Mouse (Mus musculus) MN1 (cell line): ENCODE data around the gene Zfp958.
"Not testable (repeated sequence)": the region's sequence is repeated elsewhere in the genome, so short reads cannot be mapped to it uniquely, and the experiment has no call there.

Experiments
- DNase-seq: peaks from one replicate; pipeline ENCODE4 v3.0.0-alpha.2; 2016; ENCODE audit warnings: low spot score

The Zfp958 gene

GRCm38 (mm10) chr8:4612932-4613853, at the start of gene Zfp958:
Zfp958 (plus strand) TSS chr8:4613167.
- peak; percentile 100 for DNase-seq

DNA sequence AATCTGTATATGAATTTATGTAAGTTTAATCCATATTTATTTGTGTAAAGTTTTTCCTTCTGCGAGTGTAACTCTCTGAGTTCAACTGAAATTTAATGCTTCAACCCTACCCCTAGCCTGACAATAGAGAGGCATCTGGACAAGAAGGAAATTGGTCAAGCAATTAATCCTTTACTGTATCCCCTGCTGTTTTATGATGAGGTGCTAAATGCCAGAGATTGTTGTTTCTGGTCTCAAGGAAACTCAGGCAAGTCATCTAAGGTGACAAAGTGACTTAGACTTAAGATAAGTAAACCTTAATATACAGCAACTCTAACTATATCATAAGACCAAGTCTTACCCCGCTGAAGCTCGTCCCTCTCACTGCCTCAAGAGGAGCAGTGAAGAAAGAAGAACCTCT, 31.0 kb upstream of the Zfp958 start:
- no peak for DNase-seq

GRCm38 (mm10) chr8:4582754-4583178, 30.2 kb upstream of the Zfp958 start:
- no peak for DNase-seq

DNA sequence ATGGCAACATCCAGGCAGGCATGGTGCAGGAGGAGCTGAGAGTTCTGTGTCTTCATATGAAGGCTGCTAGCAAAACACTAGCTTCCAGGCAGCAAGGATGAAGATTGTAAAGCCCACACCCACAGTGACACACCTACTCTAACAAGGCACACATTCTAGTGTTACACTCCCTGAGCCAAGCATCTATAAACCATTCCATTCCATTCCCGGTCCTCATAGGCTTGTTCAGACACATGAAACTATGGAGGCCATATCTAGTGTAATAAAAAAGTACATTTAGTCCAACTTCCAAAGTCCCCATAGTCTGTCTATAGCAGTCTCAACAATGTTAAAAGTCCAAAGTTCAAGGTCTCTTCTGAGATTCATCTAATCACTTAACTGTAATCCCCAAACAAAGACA, 28.3 kb upstream of the Zfp958 start:
- no peak for DNase-seq

GRCm38 (mm10) chr8:4586356-4586755, 26.6 kb upstream of the Zfp958 start:
- no peak for DNase-seq

GRCm38 (mm10) chr8:4588165-4589000, 24.6 kb upstream of the Zfp958 start:
- DNase-seq: peak; percentile 91

DNA sequence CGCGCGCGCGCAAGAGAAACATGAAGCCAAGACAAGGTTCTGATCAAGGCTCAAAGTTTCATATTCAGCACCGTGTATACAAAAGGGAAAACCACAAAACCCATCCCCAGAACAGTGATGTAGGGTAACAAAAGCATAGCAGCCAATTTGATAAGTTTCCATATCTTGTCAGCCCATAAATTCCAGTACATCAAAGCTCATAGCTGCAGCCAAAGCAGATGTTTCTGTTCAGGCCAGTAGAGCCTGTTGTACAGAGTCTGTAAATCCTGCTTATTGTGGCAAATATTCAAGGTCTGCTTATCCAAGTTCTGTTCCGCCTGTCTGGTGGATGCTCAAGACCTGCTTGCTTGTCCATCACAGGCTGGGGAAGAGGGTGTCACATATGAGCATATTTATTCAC, 4.1 kb upstream of the Zfp958 start:
- no peak for DNase-seq

- DNase-seq: peak; percentile 45
These were observed 1.3 kb upstream of the Zfp958 start for GRCm38 (mm10) chr8:4611626-4612175.

DNA sequence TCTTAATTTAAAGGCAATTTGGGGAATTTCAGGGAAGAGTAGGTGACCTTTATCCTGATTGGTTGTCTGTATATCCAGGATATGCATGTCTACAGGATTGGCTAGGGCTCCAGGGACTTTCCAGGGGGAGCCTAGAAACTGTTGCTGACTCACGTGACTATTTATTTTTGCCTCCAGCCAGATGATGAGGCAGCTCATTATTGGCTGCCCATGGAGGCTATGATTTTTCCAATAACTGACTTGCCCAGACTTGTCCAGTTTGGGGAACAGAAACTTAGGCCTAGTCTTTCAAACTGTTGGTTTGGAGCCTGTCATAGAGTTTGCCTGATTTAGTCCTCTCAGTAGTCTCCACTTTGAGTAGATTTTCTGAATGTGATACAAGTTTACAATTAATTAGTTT, 14.4 kb downstream of the Zfp958 start:
- no peak for DNase-seq

DNA sequence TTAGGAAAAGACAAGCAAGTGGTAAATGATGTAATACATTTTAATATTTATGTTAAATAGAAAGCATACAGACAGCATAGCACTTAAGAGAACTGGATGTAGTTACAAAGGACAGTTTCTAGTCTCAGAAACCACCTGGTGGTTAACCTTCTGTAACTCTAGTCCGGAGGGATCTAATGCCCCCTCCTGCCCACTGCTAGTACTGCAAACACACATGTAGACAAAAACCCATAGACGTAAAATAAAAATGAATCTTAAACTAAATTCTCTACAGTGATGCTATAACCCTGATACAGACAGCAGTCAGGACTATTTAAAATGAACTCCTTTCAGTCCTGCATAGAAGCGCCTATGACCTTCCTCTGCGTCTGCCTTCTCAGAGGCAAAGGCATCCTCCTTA, 24.1 kb downstream of the Zfp958 start:
- DNase-seq: no peak

DNA sequence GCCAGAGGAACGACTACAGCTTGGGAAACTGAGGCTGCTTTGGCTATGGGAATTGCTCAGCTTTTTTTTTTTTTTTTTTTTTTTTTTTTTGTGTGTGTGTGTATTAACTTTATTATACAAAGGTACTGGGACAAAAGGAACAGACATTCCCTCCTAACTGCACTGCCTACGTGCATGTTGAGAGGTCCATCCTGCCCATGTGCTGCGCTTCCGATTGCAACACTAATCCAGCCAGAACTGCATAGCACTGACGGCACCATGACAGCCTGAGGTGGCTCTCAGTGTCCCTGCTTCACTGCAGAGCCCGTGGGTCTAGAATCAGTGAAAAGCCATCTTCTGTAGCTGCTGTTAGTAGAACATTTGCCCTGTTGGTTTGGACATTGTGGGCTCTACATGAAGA, 30.0 kb downstream of the Zfp958 start:
- DNase-seq: not testable (repeated sequence)

GRCm38 (mm10) chr8:4656536-4656935, 43.6 kb downstream of the Zfp958 start:
- DNase-seq: peak; percentile 27

GRCm38 (mm10) chr8:4675191-4676003, 62.4 kb downstream of the Zfp958 start:
- no peak for DNase-seq

GRCm38 (mm10) chr8:4676586-4676985, 63.6 kb downstream of the Zfp958 start:
- peak; percentile 71 for DNase-seq

DNA sequence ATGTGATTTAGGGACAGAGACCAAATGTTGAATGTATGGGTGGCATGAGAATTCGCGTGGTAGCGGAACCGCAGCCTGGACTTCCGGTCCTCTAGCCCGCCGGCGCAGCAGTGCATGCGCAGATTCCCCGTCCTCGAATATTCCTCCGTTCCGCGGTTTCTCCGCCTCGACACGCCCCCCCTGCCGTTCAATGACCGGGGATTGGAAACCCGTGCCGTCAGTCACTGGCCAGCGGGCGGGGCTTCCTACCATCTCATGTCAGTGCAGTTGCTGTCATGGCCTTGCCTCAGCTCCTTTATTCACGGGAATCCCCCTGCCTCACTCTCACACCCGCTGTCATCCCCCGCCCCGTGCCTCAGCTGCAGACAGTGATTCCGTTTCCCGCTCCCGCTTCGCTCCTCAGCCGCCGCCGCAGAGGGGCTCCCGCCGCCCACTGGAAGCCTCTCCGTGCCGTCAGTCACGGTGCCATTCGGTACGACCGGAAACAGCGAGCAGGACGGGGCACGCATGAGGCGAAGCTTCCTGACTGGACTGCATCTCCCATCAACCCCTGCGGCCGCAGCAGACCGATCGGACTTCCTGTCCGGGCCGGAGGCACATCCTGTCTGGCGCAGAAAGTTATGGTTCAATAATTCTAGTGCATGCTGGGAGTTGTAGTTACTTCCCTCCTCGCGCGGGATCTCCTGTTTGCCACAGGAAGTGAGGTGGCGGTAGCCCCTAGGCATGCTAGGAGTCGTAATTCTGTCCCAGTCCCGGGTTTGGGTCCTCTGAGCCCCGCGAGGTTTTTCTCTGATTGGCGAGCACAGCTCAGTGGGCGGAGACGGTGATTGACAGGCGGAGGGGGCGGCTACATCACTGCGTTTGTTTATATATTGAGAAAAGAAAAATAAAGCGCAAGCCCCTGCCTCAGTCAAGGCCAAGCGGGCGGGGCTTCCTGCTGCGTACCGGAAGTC, 64.6 kb downstream of the Zfp958 start:
- DNase-seq: peak; percentile 100

GRCm38 (mm10) chr8:4678218-4678907, 65.4 kb downstream of the Zfp958 start:
- DNase-seq: peak; percentile 96

GRCm38 (mm10) chr8:4678908-4679545, 66.1 kb downstream of the Zfp958 start:
- peak; percentile 47 for DNase-seq

DNA sequence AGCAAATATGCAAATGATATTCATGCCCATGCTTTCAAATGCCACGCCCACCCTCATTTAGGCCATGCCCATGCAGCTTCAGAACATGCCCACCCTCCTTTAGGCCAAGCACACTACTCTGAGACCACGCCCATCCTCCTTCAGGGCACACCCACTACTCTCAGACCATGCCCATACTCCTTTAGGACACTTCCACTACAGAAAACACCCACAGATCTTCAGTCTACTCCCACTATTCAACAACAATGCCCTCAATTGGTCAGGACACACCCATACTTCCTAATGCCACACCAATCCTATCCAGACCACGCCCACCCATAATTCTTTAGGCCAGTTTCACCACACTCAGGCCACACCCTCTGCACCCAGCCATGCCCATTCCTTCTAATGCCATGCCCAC, 66.8 kb downstream of the Zfp958 start:
- DNase-seq: peak; percentile 29
